In the genomic region with DNA sequence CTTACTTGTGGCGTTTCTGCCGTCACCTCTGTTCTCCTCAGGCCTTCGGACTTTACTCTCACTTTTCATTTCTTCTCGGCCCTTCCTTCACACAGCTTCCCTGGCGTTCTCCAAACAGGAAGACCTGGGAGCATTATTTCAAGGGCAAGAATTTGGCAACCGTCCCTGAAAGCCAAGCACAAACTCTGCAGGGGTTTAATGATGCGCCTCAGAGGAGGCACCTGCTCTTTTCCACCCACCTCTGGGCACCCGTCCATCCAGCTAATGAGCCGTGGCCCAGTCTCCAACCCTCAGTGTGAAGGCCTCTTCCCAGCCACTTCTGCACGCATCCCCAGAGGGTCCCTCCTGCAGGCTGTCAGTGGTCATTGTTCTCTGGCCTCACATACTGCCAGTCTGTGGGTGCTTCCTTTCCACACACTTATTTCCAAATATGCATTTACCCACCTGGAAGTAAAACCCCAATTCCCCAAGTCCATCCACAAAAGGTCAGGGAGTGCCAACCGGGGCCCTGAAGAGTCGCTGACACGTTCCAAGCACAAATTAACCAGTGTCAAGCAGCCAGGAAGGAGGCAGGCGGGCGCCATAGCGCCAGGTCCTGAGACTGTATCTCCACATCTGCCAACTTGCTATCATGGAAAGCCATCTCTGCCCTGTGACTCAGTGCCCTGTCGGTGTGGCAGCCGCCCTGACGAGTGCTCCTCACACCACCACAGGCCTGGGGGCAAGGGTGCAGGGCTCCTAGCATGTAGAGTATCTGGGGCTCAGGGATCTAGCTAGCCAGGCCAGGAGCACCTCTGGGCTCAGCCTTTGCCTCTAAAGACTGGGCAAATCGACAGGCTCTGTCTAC, we compare ENCODE assay signal across 8 mouse cellular contexts. TPM values are rescaled to one million over a fixed set of nuclear protein-coding genes. Genes with fewer than 3 reads are reported as not detected.
A peak's percentile ranks its signal among the peaks of the same experiment; 100 is the strongest.
DNase-seq lines count a peak whose midpoint lies in the region; ATAC-seq and TF ChIP-seq lines count a peak whose summit lies in the region.
"Had no signal": no experiment of that assay in that cellular context is flagged by ENCODE, and none has a peak within 500 bp of the region (broad histone marks: within the 10 kb centered on the region; RNA-seq: fewer than 3 reads in every experiment).

No protein-coding gene starts in this region.

- TF ChIP-seq POLR2A in thymus, adult 2 months (IDR thresholded peaks at IDR 0.05; ENCODE audit: control insufficient read depth, extremely low read depth, insufficient read depth, low read length, poor library complexity), result no peak

- no peaks in the 10 kb centered on the region for H3K36me3 ChIP-seq in midbrain, postnatal 0 days (ENCODE audit: insufficient read depth, low read length)
- H3K36me3 ChIP-seq in midbrain, embryonic 15.5 days (replicated peaks), result no peaks in the 10 kb centered on the region
- no peaks in the 10 kb centered on the region for H3K36me3 ChIP-seq in kidney, postnatal 0 days (ENCODE audit: insufficient read depth, low read length)
- no peaks in the 10 kb centered on the region for H3K36me3 ChIP-seq in stomach, postnatal 0 days (ENCODE audit: control insufficient read depth, insufficient read depth, low read length)
- no peaks in the 10 kb centered on the region for H3K36me3 ChIP-seq in thymus, adult 2 months (ENCODE audit: control insufficient read depth, insufficient read depth, low read length)
- H3K36me3 ChIP-seq: limb, embryonic 12.5 days had no signal

- no peak overlapping the region for H3K9ac ChIP-seq in midbrain, postnatal 0 days (replicated peaks; ENCODE audit: low read length, poor library complexity, severe bottlenecking)
- H3K9ac ChIP-seq in midbrain, embryonic 15.5 days, result no peak overlapping the region
- H3K9ac ChIP-seq in kidney, postnatal 0 days (ENCODE audit: low read depth, low read length), result no peak overlapping the region
- H3K9ac ChIP-seq in stomach, postnatal 0 days (ENCODE audit: low read length), result peak overlapping the region; percentile 23; the same call in 1 of the 2 replicates
- H3K9ac ChIP-seq: limb, embryonic 12.5 days had no signal

- H3K4me2 ChIP-seq in midbrain, postnatal 0 days (ENCODE audit: low read depth, low read length, poor library complexity, severe bottlenecking), result no peak overlapping the region
- H3K4me2 ChIP-seq in midbrain, embryonic 15.5 days, result no peak overlapping the region
- no peak overlapping the region for H3K4me2 ChIP-seq in kidney, postnatal 0 days (ENCODE audit: low read length)
- H3K4me2 ChIP-seq in stomach, postnatal 0 days (replicated peaks; ENCODE audit: low read depth), result no peak overlapping the region
- H3K4me2 ChIP-seq: limb, embryonic 12.5 days had no signal

- no peak for ATAC-seq in midbrain, postnatal 0 days (ENCODE audit: low FRiP score)
- ATAC-seq in midbrain, embryonic 15.5 days (replicated peaks), result no peak
- peak; percentile 68 for ATAC-seq in kidney, postnatal 0 days (replicated peaks; ENCODE audit: low FRiP score, low read depth)
- peak; percentile 30 for ATAC-seq in stomach, postnatal 0 days (ENCODE audit: low FRiP score, low TSS enrichment)
- ATAC-seq in megakaryocyte progenitor cell, adult 5-6 weeks (replicated peaks; ENCODE audit: poor library complexity), result no peak

- no peaks in the 10 kb centered on the region for H3K27me3 ChIP-seq in midbrain, postnatal 0 days (ENCODE audit: insufficient read depth, low read length)
- 0 out of 2 replicates have a peak, but pooled peaks cover 3% of the 10 kb centered on the region for H3K27me3 ChIP-seq in midbrain, embryonic 15.5 days (replicated peaks)
- H3K27me3 ChIP-seq in kidney, postnatal 0 days (ENCODE audit: insufficient read depth, low read length), result no peaks in the 10 kb centered on the region
- no peaks in the 10 kb centered on the region for H3K27me3 ChIP-seq in stomach, postnatal 0 days (ENCODE audit: control insufficient read depth, insufficient read depth, low read length)
- no peaks in the 10 kb centered on the region for H3K27me3 ChIP-seq in thymus, adult 2 months (ENCODE audit: control insufficient read depth, insufficient read depth, low read length)

- TF ChIP-seq EP300 in stomach, postnatal 0 days (optimal IDR thresholded peaks at IDR 0.05), result no peak

- no peaks in the 10 kb centered on the region; the same call in 1 of the 2 replicates for H3K4me1 ChIP-seq in midbrain, postnatal 0 days (ENCODE audit: insufficient read depth, low read length)
- H3K4me1 ChIP-seq in midbrain, embryonic 15.5 days, result 0 out of 2 replicates have a peak, but pooled peaks cover 4% of the 10 kb centered on the region
- H3K4me1 ChIP-seq in kidney, postnatal 0 days (replicated peaks; ENCODE audit: insufficient read depth, low read length), result peaks cover 28% of the 10 kb centered on the region
- H3K4me1 ChIP-seq in stomach, postnatal 0 days (replicated peaks; ENCODE audit: control insufficient read depth, insufficient read depth), result peaks cover 10% of the 10 kb centered on the region
- H3K4me1 ChIP-seq in thymus, adult 2 months (replicated peaks; ENCODE audit: control insufficient read depth, insufficient read depth, low read length), result no peaks in the 10 kb centered on the region

- 70% methylated on average over 20 of the region's 20 CpGs for WGBS in midbrain, postnatal 0 days
- WGBS in midbrain, embryonic 15.5 days, result 72% methylated on average over 20 of the region's 20 CpGs
- WGBS in kidney, postnatal 0 days, result 40% methylated on average over 20 of the region's 20 CpGs
- 65% methylated on average over 20 of the region's 20 CpGs for whole genome bisulfite sequencing in stomach, postnatal 0 days
- 86% methylated on average over 20 of the region's 20 CpGs for WGBS in thymus, adult 2 months

- H3K27ac ChIP-seq in midbrain, postnatal 0 days (ENCODE audit: low read depth, low read length), result no peak overlapping the region
- no peak overlapping the region for H3K27ac ChIP-seq in midbrain, embryonic 15.5 days
- H3K27ac ChIP-seq in kidney, postnatal 0 days, result peak overlapping the region; percentile 88
- H3K27ac ChIP-seq in stomach, postnatal 0 days (replicated peaks), result peak overlapping the region; percentile 82
- no peak overlapping the region for H3K27ac ChIP-seq in thymus, adult 2 months (ENCODE audit: control insufficient read depth, insufficient read depth, low read length)
- H3K27ac ChIP-seq: limb, embryonic 12.5 days had no signal

- no peak overlapping the region for H3K4me3 ChIP-seq in midbrain, postnatal 0 days (ENCODE audit: low read depth, low read length)
- H3K4me3 ChIP-seq in midbrain, embryonic 15.5 days, result no peak overlapping the region
- no peak overlapping the region for H3K4me3 ChIP-seq in kidney, postnatal 0 days (replicated peaks; ENCODE audit: low read depth, low read length)
- no peak overlapping the region for H3K4me3 ChIP-seq in stomach, postnatal 0 days (ENCODE audit: low read depth, low read length)
- no peak overlapping the region for H3K4me3 ChIP-seq in thymus, adult 2 months (ENCODE audit: control insufficient read depth, insufficient read depth, low read length)
- H3K4me3 ChIP-seq: limb, embryonic 12.5 days had no signal

- peak; percentile 67 for DNase-seq in midbrain, postnatal 0 days (ENCODE audit: low spot score)
- peak; percentile 84 to 92 for DNase-seq in cerebellum, postnatal 10 days
- DNase-seq in kidney, postnatal 0 days (ENCODE audit: low spot score), result peak; percentile 74
- no peak for DNase-seq in stomach, postnatal 0 days (ENCODE audit: low spot score)
- no peak for DNase-seq in thymus, adult 2 months

- no peaks in the 10 kb centered on the region for H3K9me3 ChIP-seq in midbrain, postnatal 0 days (ENCODE audit: low read length)
- H3K9me3 ChIP-seq in midbrain, embryonic 15.5 days, result no peaks in the 10 kb centered on the region
- H3K9me3 ChIP-seq in kidney, postnatal 0 days (replicated peaks; ENCODE audit: low read length), result no peaks in the 10 kb centered on the region
- no peaks in the 10 kb centered on the region for H3K9me3 ChIP-seq in stomach, postnatal 0 days (ENCODE audit: control insufficient read depth, low read length)
- H3K9me3 ChIP-seq: limb, embryonic 12.5 days had no signal

- TF ChIP-seq CTCF in midbrain, postnatal 0 days (IDR thresholded peaks at IDR 0.05), result no peak
- no peak for TF ChIP-seq CTCF in kidney, postnatal 0 days (IDR thresholded peaks at IDR 0.05; ENCODE audit: low read depth)
- TF ChIP-seq CTCF in stomach, postnatal 0 days (IDR thresholded peaks at IDR 0.05; ENCODE audit: low read depth), result no peak
- TF ChIP-seq CTCF in thymus, adult 2 months (IDR thresholded peaks at IDR 0.05; ENCODE audit: borderline replicate concordance, control insufficient read depth, extremely low read depth, insufficient read depth, low read length, poor library complexity), result no peak

RNA-seq across cellular contexts. Expression of gene Slc45a1, which starts 56.0 kb away (rescaled TPM):
- 49.1 and 51.1 TPM in 2 replicates for total RNA-seq in midbrain, postnatal 0 days (2014; rRNA removed)
- 54.8 and 58.4 TPM in 2 replicates for polyA plus RNA-seq in midbrain, postnatal 0 days (2015; fragmentation: Nextera tagmentation; extraction: Ambion mirVana)
- polyA plus RNA-seq in midbrain, embryonic 15.5 days (2015; fragmentation: Nextera tagmentation; extraction: Ambion mirVana), result 36.3 and 38.0 TPM in 2 replicates
- 0.04 TPM in 2 replicates for polyA plus RNA-seq in kidney, postnatal 0 days (2015; fragmentation: Nextera tagmentation; extraction: Ambion mirVana)
- 0.63 and 0.64 TPM in 2 replicates for polyA plus RNA-seq in stomach, postnatal 0 days (2015; fragmentation: Nextera tagmentation; extraction: Ambion mirVana)
- not detected in 2 replicates for total RNA-seq in megakaryocyte progenitor cell, adult 5-6 weeks (2015)
- not detected in 2 replicates for total RNA-seq in megakaryocyte progenitor cell, adult 5-6 weeks (2017)
- 0.03 TPM in 1 of 2 replicates, not detected in the other for polyA plus RNA-seq in thymus, adult 2 months (2012; rRNA removed)

Comparison
In these comparisons a context has a peak if more than half of its experiments do, and no peak if none do; other contexts are left out.
1. ATAC-seq: peak in kidney, postnatal 0 days (single experiment) and stomach, postnatal 0 days (single experiment); none in midbrain, postnatal 0 days (single experiment), midbrain, embryonic 15.5 days (single experiment) and megakaryocyte progenitor cell, adult 5-6 weeks (single experiment).
2. DNase-seq: peak in midbrain, postnatal 0 days (single experiment), cerebellum, postnatal 10 days (2 of 2) and kidney, postnatal 0 days (single experiment); none in stomach, postnatal 0 days (single experiment) and thymus, adult 2 months (single experiment).
3. H3K27ac ChIP-seq: peak in kidney, postnatal 0 days (single experiment) and stomach, postnatal 0 days (single experiment); none in midbrain, postnatal 0 days (single experiment), midbrain, embryonic 15.5 days (single experiment) and thymus, adult 2 months (single experiment).
4. RNA of gene Slc45a1, which starts 56.0 kb away (polyA plus RNA-seq): 54.8 to 58.4 TPM in midbrain, postnatal 0 days and 36.3 to 38.0 TPM in midbrain, embryonic 15.5 days; 0.63 to 0.64 TPM in stomach, postnatal 0 days, 0.04 TPM in kidney, postnatal 0 days and 0.03 TPM in thymus, adult 2 months; every median in the first group is over 10 times any median in the second.